Mouse (Mus musculus) liver, embryonic 14.5 days (tissue): ENCODE data around the gene Dnajc10.

Source experiments
- CTCF ChIP-seq: IDR thresholded peaks from 2 replicates; pipeline ENCODE4 v1.5.1; 2016; ENCODE audit warnings: antibody characterized with exemption, low read depth, control low read depth
- EP300 ChIP-seq: IDR thresholded peaks from 2 replicates; pipeline ENCODE4 v1.6.1; 2016; ENCODE audit warnings: antibody characterized with exemption, low read depth

DNA sequence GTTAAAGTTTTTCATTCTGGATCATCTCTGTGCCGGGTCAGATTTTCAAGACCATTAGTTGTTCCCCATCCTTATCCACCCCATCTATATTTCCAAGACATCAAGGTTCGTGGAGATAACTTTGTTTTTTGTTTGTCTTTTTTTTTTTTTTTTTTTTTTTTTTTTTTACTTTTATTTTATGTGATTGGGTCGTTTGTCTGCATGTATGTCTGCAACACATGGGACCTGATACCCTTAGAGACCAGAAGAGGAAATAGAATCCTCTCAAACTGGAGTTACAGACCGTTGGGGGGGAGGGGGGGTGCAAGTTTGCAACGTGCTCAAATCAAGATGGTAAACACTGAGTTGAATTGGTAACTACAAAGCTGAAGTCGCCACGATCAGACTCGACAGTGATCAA lies 23.1 kb upstream of the Dnajc10 start, which contains the start of gene Prdx6b:
- TF ChIP-seq CTCF (no peak), EP300 (no peak)
